Mouse (Mus musculus): ENCODE data around the gene Mpig6b.
"Not testable (repeated sequence)": the region's sequence is repeated elsewhere in the genome, so short reads cannot be mapped to it uniquely, and the experiment has no call there.

The Mpig6b gene

GRCm38 (mm10) chr17:35039121-35039873, 26.7 kb downstream of the Mpig6b start:
- DNase-seq (ENCODE audit: low read depth, low spot score), result no peak

GRCm38 (mm10) chr17:35034896-35035295, 31.1 kb downstream of the Mpig6b start:
- DNase-seq (ENCODE audit: low read depth, low spot score), result no peak

GRCm38 (mm10) chr17:35033703-35034102, 32.3 kb downstream of the Mpig6b start:
- DNase-seq (ENCODE audit: low read depth, low spot score), result not testable (repeated sequence)

- DNase-seq (ENCODE audit: low read depth, low spot score), result no peak
Observed at GRCm38 (mm10) chr17:35032323-35032870, 33.6 kb downstream of the Mpig6b start.

GRCm38 (mm10) chr17:35031880-35032279, 34.1 kb downstream of the Mpig6b start:
- no peak for DNase-seq (ENCODE audit: low read depth, low spot score)

GRCm38 (mm10) chr17:35031272-35031671, 34.7 kb downstream of the Mpig6b start:
- DNase-seq (ENCODE audit: low read depth, low spot score), result no peak

GRCm38 (mm10) chr17:35029691-35030532, 36.1 kb downstream of the Mpig6b start:
- no peak for DNase-seq (ENCODE audit: low read depth, low spot score)

GRCm38 (mm10) chr17:35028315-35028714, 37.7 kb downstream of the Mpig6b start:
- no peak for DNase-seq (ENCODE audit: low read depth, low spot score)

- peak; percentile 70 for DNase-seq (ENCODE audit: low read depth, low spot score)
Observed at GRCm38 (mm10) chr17:35027277-35028068, 38.5 kb downstream of the Mpig6b start, which contains the start of gene Sapcd1. Gene Sapcd1, minus strand, starts transcription at chr17:35028016.

- DNase-seq (ENCODE audit: low read depth, low spot score), result no peak
Observed at GRCm38 (mm10) chr17:35026206-35026605, 39.8 kb downstream of the Mpig6b start.

- DNase-seq (ENCODE audit: low read depth, low spot score), result no peak
Observed at GRCm38 (mm10) chr17:35024691-35025488, 41.1 kb downstream of the Mpig6b start.

GRCm38 (mm10) chr17:35024261-35024660, 41.7 kb downstream of the Mpig6b start:
- no peak for DNase-seq (ENCODE audit: low read depth, low spot score)

GRCm38 (mm10) chr17:35023756-35024155, 42.2 kb downstream of the Mpig6b start:
- DNase-seq (ENCODE audit: low read depth, low spot score), result no peak

- no peak for DNase-seq (ENCODE audit: low read depth, low spot score)
Observed at GRCm38 (mm10) chr17:35023221-35023620, 42.8 kb downstream of the Mpig6b start.

- no peak for DNase-seq (ENCODE audit: low read depth, low spot score)
Observed at GRCm38 (mm10) chr17:35022541-35023060, 43.4 kb downstream of the Mpig6b start.

- no peak for DNase-seq (ENCODE audit: low read depth, low spot score)
Observed at GRCm38 (mm10) chr17:35021842-35022477, 44.0 kb downstream of the Mpig6b start.

GRCm38 (mm10) chr17:35021163-35021808, 44.7 kb downstream of the Mpig6b start:
- DNase-seq (ENCODE audit: low read depth, low spot score), result peak; percentile 90

- no peak for DNase-seq (ENCODE audit: low read depth, low spot score)
Observed at GRCm38 (mm10) chr17:35020551-35020950, 45.4 kb downstream of the Mpig6b start.

- no peak for DNase-seq (ENCODE audit: low read depth, low spot score)
Observed at GRCm38 (mm10) chr17:35019894-35020293, 46.1 kb downstream of the Mpig6b start.

All from ZHBTc4 (cell line).